Mouse (Mus musculus) olfactory bulb, adult 2 months (tissue): ENCODE measurements around the gene Gfra1.

Experiments used
- CTCF ChIP-seq: fragments of 200-500 bp; IDR thresholded peaks from 2 replicates; pipeline ENCODE4 v1.5.1; 2012; ENCODE audit warnings: low read depth, mild to moderate bottlenecking, low read length, moderate library complexity; ENCODE audit not compliant: insufficient read depth
- POLR2A ChIP-seq: fragments of 200-500 bp; IDR thresholded peaks from 2 replicates; pipeline ENCODE4 v1.6.1; 2012; ENCODE audit warnings: mild to moderate bottlenecking, low read depth, low read length, moderate library complexity; ENCODE audit not compliant: insufficient read depth

- TF ChIP-seq CTCF (no peak), POLR2A (no peak)
Observed at GRCm38 (mm10) chr19:58268476-58268875, 187.2 kb downstream of the Gfra1 start.
